Mouse (Mus musculus) layer of hippocampus, adult 18-20 months (tissue): ENCODE measurements around the gene Tube1. TPM values are rescaled to one million over a fixed set of nuclear protein-coding genes. Genes with fewer than 3 reads are reported as not detected.

ENCODE experiments used
- DNase-seq, 2 experiments: peaks; one replicate each; pipeline ENCODE4 v3.0.0; 2022; ENCODE audit warnings: low spot score in 2 of 2
- long read RNA-seq: library from polyadenylated mRNA; stranded (forward); transcript quantifications from one replicate; pipeline ENCODE4 v2.0.0, GENCODE M21; 2021
- total RNA-seq, 2 experiments: library from RNA; stranded (reverse); gene quantifications; 2 replicates each; pipeline ENCODE4 v1.2.3; 2021

The Tube1 gene
- 1 to 10 TPM; 1.6 to 2.4 TPM for total RNA-seq
- long read RNA-seq, partial matches to known transcripts = 0 of 2 reads
- long read RNA-seq, other reads (novel, unspliced or antisense) = 1 of 2 reads

GRCm38 (mm10) chr10:39133462-39134310, at the start of gene Tube1, which contains the start of gene Fam229b:
Tube1 (plus strand) TSS chr10:39133976.
Fam229b (minus strand) TSS chr10:39133914.
- peak; percentile 90 to 97 for DNase-seq

GRCm38 (mm10) chr10:39096981-39097380, 36.8 kb upstream of the Tube1 start:
- peak in 1 of 2 experiments; percentile 15 for DNase-seq

GRCm38 (mm10) chr10:39098746-39099145, 35.0 kb upstream of the Tube1 start:
- DNase-seq = no peak

- no peak for DNase-seq
Observed at GRCm38 (mm10) chr10:39104803-39105449, 28.9 kb upstream of the Tube1 start.

GRCm38 (mm10) chr10:39106413-39106812, 27.4 kb upstream of the Tube1 start:
- DNase-seq = no peak

GRCm38 (mm10) chr10:39106935-39107334, 26.8 kb upstream of the Tube1 start:
- DNase-seq = no peak

GRCm38 (mm10) chr10:39108837-39109488, 24.8 kb upstream of the Tube1 start:
- no peak for DNase-seq

- DNase-seq = no peak
Observed at GRCm38 (mm10) chr10:39109489-39109874, 24.3 kb upstream of the Tube1 start.

- DNase-seq = no peak
Observed at GRCm38 (mm10) chr10:39121412-39121811, 12.4 kb upstream of the Tube1 start.

GRCm38 (mm10) chr10:39137766-39138165, 4.0 kb downstream of the Tube1 start:
- no peak for DNase-seq

- no peak for DNase-seq
Observed at GRCm38 (mm10) chr10:39138761-39139160, 5.0 kb downstream of the Tube1 start.

- no peak for DNase-seq
Observed at GRCm38 (mm10) chr10:39140843-39141242, 7.1 kb downstream of the Tube1 start.

- no peak for DNase-seq
Observed at GRCm38 (mm10) chr10:39141401-39141800, 7.6 kb downstream of the Tube1 start.

- DNase-seq = no peak
Observed at GRCm38 (mm10) chr10:39142216-39142615, 8.4 kb downstream of the Tube1 start.

- DNase-seq = no peak
Observed at GRCm38 (mm10) chr10:39156719-39157118, 22.9 kb downstream of the Tube1 start.

GRCm38 (mm10) chr10:39157321-39157720, 23.5 kb downstream of the Tube1 start:
- no peak for DNase-seq

GRCm38 (mm10) chr10:39158306-39158705, 24.5 kb downstream of the Tube1 start:
- no peak for DNase-seq

- DNase-seq = no peak
Observed at GRCm38 (mm10) chr10:39161406-39161805, 27.6 kb downstream of the Tube1 start.

- no peak for DNase-seq
Observed at GRCm38 (mm10) chr10:39162666-39163484, 29.1 kb downstream of the Tube1 start.

- no peak for DNase-seq
Observed at GRCm38 (mm10) chr10:39163694-39164093, 29.9 kb downstream of the Tube1 start, which contains the start of gene Ccn6. Ccn6 (minus strand) TSS chr10:39163794.

- DNase-seq = peak; percentile 48 to 73
Observed at GRCm38 (mm10) chr10:39165632-39166115, 31.9 kb downstream of the Tube1 start.
